Mouse (Mus musculus) heart, embryonic 16.5 days (tissue): ENCODE measurements around the gene Samd13. TPM values are rescaled to one million over a fixed set of nuclear protein-coding genes. Genes with fewer than 3 reads are reported as not detected.

Experiments used
- ATAC-seq: fragments of 200-750 bp; cut with Nextera tagmentation; replicated peaks from 2 replicates; pipeline ENCODE4 v1.8.0; 2017; ENCODE audit warnings: moderate number of reproducible peaks; ENCODE audit not compliant: insufficient read depth, low FRiP score; ENCODE audit errors: extremely low read depth
- H3K27ac ChIP-seq: fragments of 300-500 bp; sonication (generic); 2 replicates; pipeline ENCODE4 v1.5.1; 2014; ENCODE audit warnings: mild to moderate bottlenecking, low read length, control low read depth, moderate library complexity
- H3K27me3 ChIP-seq: fragments of 300-500 bp; sonication (generic); 2 replicates; pipeline ENCODE4 v1.6.1; 2014; ENCODE audit warnings: low read length, mixed read lengths; ENCODE audit not compliant: control insufficient read depth, insufficient read depth
- H3K36me3 ChIP-seq: fragments of 300-500 bp; sonication (generic); 2 replicates; pipeline ENCODE4 v1.6.1; 2014; ENCODE audit not compliant: control insufficient read depth, insufficient read depth
- H3K4me1 ChIP-seq: fragments of 300-500 bp; sonication (generic); 2 replicates; pipeline ENCODE4 v1.6.1; 2014; ENCODE audit warnings: low read length, mixed read lengths; ENCODE audit not compliant: control insufficient read depth, insufficient read depth
- H3K4me2 ChIP-seq: fragments of 300-500 bp; sonication (generic); 2 replicates; pipeline ENCODE4 v1.6.1; 2014; ENCODE audit warnings: low read depth, mild to moderate bottlenecking, control low read depth, low read length
- H3K4me3 ChIP-seq: fragments of 300-500 bp; sonication (generic); 2 replicates; pipeline ENCODE4 v1.5.1; 2014; ENCODE audit warnings: mild to moderate bottlenecking, control low read depth, low read length
- H3K9ac ChIP-seq: fragments of 300-500 bp; sonication (generic); 2 replicates; pipeline ENCODE4 v1.6.1; 2014; ENCODE audit warnings: low read length, control low read depth
- H3K9me3 ChIP-seq: fragments of 300-500 bp; sonication (generic); replicated peaks from 2 replicates; pipeline ENCODE4 v1.6.1; 2016; ENCODE audit warnings: low read length; ENCODE audit not compliant: control insufficient read depth
- WGBS: fragments of 180-500 bp; shearing (Covaris S2); extraction: QIAGEN DNeasy Blood & Tissue Kit; methylation state at CpG from one replicate; pipeline ENCODE4 v1.1.7; 2014; 5-methylcytosine and 5-hydroxymethylcytosine counted together
- polyA plus RNA-seq: library from polyadenylated mRNA; unstranded; fragments of >200 nt; fragmentation: Nextera tagmentation; extraction: Ambion mirVana; gene quantifications from 2 replicates; pipeline ENCODE4 v1.2.1, GENCODE M21; 2015

The Samd13 gene
- polyA plus RNA-seq, 1 experiment from 2014 or later, result 2.4 TPM

DNA sequence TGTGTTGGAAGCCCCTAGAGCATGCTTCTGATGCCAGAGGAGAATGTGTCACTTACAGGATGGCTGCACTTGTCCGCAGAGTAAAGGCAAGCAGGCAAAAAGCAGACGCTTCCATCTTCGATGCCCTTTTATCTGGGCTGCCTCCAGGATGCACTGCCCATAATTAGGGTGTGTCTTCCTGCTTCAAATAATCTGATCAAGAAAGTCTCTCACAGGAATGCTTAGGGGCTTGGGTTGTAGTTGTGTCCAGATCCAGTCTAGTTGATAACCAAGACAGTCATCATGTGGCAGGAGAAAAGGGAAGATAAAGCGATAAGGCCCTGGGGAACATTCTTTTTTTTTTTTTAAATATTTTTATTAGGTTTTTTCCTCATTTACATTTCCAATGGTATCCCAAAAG lies 69.9 kb downstream of the Samd13 start, which contains the start of gene Dnase2b:
Gene Dnase2b, minus strand, starts transcription at position 101 of the 400 bp plus-strand sequence.
- Histone ChIP-seq H3K4me1 (peaks cover 4% of the 10 kb centered on the region; the same call in 1 of the 2 replicates), H3K9ac (no peak within 1 kb of the TSS), H3K9me3 (no peaks in the 10 kb centered on the region), H3K4me3 (no peak within 1 kb of the TSS), H3K36me3 (no peaks in the 10 kb centered on the region), H3K27ac (no peak within 1 kb of the TSS), H3K27me3 (no peaks in the 10 kb centered on the region), H3K4me2 (no peak within 1 kb of the TSS)
- WGBS, result 90% methylated on average over 4 of the region's 4 CpGs
- ATAC-seq, result no peak

DNA sequence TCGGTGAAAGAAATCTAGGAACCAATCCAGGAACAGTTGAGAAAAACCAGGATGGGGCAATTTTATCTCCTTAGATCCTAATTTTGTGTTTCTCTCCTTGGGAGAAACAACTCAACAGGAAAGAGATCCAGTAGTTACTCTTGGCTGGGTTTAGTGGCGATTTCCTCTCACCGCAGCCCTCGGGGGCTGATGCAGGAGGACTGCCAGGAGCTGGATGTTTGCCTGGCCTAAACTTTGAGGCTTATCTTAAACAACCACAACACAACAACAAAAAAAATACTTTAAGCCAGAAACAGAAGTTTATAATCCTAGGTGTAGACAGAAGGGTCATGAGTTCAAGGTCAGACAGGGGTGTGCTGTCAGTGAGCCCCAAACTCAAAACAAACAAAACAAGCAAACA lies 73.6 kb downstream of the Samd13 start:
- H3K4me3 ChIP-seq, result no peak overlapping the region
- no peaks in the 10 kb centered on the region for H3K36me3 ChIP-seq
- H3K27ac ChIP-seq, result no peak overlapping the region
- WGBS, result 57% methylated on average over 4 of the region's 4 CpGs
- H3K9ac ChIP-seq, result no peak overlapping the region
- no peaks in the 10 kb centered on the region for H3K4me1 ChIP-seq
- no peaks in the 10 kb centered on the region for H3K27me3 ChIP-seq
- H3K9me3 ChIP-seq, result no peaks in the 10 kb centered on the region
- ATAC-seq, result no peak
- H3K4me2 ChIP-seq, result no peak overlapping the region

DNA sequence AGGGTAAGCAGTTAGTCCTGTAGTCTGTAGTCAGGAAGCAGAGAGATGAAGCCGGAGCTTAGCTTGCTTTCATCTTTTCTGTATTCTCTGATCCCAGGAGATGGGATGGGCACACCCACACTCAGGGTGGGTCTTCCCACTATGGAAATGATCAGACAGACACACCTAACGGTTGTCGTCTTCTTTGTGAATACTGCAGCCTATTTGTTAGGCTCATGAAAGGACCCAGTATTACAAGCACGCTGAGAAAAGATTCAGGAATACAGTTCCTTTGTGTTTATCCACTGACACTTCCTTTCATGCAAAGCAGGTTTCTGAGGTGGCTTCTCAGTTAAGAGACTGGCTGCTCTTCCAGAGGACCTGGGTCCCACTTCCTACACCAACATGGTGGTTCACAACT lies 74.1 kb downstream of the Samd13 start:
- 78% methylated on average over 4 of the region's 4 CpGs for WGBS
- no peaks in the 10 kb centered on the region for H3K36me3 ChIP-seq
- no peak overlapping the region for H3K9ac ChIP-seq
- H3K9me3 ChIP-seq, result no peaks in the 10 kb centered on the region
- H3K27ac ChIP-seq, result no peak overlapping the region
- no peaks in the 10 kb centered on the region for H3K27me3 ChIP-seq
- no peak overlapping the region for H3K4me3 ChIP-seq
- no peak for ATAC-seq
- H3K4me1 ChIP-seq, result no peaks in the 10 kb centered on the region
- H3K4me2 ChIP-seq, result no peak overlapping the region

DNA sequence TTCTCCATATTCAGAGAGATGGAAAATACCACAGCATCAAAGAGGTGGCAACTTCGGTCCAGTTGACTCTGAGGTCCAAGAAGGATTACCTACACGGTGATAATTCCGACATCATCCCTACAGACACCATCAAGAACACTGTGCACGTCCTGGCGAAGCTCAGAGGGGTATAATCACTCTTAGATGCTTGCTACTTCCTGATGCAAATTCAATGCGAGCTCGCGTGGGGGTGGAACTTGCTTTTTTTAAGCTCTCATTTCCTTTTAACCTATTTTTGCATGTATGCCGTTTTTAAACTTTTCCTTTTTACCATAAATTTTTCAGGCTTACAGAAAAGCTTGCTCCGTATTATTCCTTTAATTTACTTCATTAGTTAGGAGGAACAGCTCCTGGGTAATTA lies 75.1 kb downstream of the Samd13 start:
- no peaks in the 10 kb centered on the region for H3K9me3 ChIP-seq
- ATAC-seq, result no peak
- H3K9ac ChIP-seq, result no peak overlapping the region
- H3K36me3 ChIP-seq, result no peaks in the 10 kb centered on the region
- no peak overlapping the region for H3K27ac ChIP-seq
- WGBS, result 74% methylated on average over 10 of the region's 10 CpGs
- no peak overlapping the region for H3K4me2 ChIP-seq
- no peaks in the 10 kb centered on the region for H3K27me3 ChIP-seq
- no peaks in the 10 kb centered on the region for H3K4me1 ChIP-seq
- no peak overlapping the region for H3K4me3 ChIP-seq

DNA sequence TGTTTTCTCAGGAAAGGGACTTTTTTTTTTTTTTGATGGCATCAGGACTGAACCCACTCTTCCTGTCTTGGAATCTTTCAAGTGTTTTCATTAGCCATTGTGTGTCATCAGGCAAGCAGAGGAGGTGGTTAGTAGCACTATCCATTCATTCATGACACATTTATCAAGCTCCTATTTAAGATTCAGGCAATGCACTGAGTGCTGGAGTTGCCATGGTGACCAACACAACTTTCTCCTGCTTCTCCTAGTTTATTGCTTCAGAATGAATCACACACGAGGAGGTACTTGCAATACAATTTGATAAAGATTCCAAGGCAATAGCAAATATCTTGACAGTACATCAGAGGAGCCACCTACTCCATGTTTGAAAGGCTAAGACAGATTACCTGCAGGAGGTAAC lies 78.0 kb downstream of the Samd13 start:
- H3K4me2 ChIP-seq, result no peak overlapping the region
- peaks cover 2% of the 10 kb centered on the region; the same call in 1 of the 2 replicates for H3K4me1 ChIP-seq
- no peak overlapping the region for H3K4me3 ChIP-seq
- ATAC-seq, result no peak
- H3K9ac ChIP-seq, result no peak overlapping the region
- H3K27ac ChIP-seq, result no peak overlapping the region
- H3K36me3 ChIP-seq, result no peaks in the 10 kb centered on the region
- no peaks in the 10 kb centered on the region for H3K27me3 ChIP-seq
- no peaks in the 10 kb centered on the region for H3K9me3 ChIP-seq
- WGBS, result 38% methylated on average over 1 of the region's 1 CpGs

DNA sequence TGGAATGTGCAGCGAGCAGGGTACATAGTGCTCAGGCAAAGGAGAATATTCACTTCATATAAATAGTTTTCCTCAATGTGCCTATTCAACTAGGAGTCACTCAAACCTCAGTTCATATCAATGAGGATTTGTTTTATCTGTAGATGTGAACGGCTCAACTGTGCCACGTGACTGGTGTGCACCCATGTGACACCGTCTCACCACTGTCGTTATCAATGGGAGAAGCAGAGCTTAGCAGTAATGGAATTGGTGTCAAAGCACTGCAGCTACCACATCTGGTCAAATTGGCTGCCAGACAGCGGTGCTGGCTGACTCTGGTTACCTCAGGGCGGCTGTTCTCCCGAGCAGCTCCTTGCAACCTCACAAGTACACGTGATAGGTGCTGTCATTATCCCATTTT lies 80.7 kb downstream of the Samd13 start:
- Histone ChIP-seq H3K36me3 (no peaks in the 10 kb centered on the region), H3K4me3 (no peak overlapping the region), H3K9ac (no peak overlapping the region), H3K4me1 (peaks cover 19% of the 10 kb centered on the region), H3K27me3 (no peaks in the 10 kb centered on the region), H3K9me3 (no peaks in the 10 kb centered on the region), H3K27ac (no peak overlapping the region), H3K4me2 (no peak overlapping the region)
- ATAC-seq, result no peak
- WGBS, result 55% methylated on average over 9 of the region's 9 CpGs

DNA sequence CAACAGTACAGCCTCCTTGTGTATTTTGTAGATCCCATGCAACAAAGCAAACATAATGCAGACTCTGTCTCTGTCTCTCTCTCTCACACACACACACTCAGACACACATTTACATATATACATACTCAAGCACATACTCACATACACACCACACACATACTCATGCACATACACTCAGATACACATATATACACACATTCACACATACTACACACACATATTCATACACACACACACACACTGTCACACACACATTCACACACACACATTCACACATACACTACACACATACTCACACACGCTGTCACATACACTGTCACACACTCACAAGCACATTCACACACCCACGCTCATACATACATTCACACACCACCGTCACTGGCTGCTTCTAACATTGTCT lies 82.9 kb downstream of the Samd13 start:
- WGBS, result 91% methylated on average over 3 of the region's 3 CpGs
- Histone ChIP-seq H3K36me3 (no peaks in the 10 kb centered on the region), H3K27ac (no peak overlapping the region), H3K27me3 (no peaks in the 10 kb centered on the region), H3K4me1 (peaks cover 19% of the 10 kb centered on the region), H3K4me3 (no peak overlapping the region), H3K9ac (no peak overlapping the region), H3K9me3 (no peaks in the 10 kb centered on the region), H3K4me2 (no peak overlapping the region)
- no peak for ATAC-seq

DNA sequence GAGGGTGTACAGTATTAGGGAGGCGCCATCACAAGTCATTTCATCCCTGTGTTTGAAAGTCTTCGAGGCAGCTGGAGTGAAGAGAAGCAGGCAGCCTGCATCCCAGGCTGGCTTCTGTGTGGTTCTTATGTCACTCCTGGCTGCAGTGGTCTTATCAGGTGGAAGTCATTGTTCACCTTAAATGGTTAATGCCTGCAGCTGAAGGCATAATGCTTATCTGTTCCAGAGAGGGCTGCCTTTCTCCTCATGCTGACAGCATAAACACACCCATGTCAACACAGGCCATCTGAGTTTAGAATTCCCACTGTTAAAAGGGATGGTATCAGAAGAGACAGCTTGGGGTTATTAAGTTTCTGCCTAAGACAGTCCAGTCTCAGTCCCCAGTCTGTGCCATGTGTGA lies 84.2 kb downstream of the Samd13 start:
- Histone ChIP-seq H3K4me3 (no peak overlapping the region), H3K27ac (peak overlapping the region; percentile 43; the same call in 1 of the 2 replicates), H3K4me2 (no peak overlapping the region), H3K36me3 (no peaks in the 10 kb centered on the region), H3K9me3 (no peaks in the 10 kb centered on the region), H3K27me3 (no peaks in the 10 kb centered on the region), H3K4me1 (peaks cover 19% of the 10 kb centered on the region), H3K9ac (no peak overlapping the region)
- WGBS, result 39% methylated on average over 2 of the region's 2 CpGs
- ATAC-seq, result peak; percentile 66; the same call in 1 of the 2 replicates

DNA sequence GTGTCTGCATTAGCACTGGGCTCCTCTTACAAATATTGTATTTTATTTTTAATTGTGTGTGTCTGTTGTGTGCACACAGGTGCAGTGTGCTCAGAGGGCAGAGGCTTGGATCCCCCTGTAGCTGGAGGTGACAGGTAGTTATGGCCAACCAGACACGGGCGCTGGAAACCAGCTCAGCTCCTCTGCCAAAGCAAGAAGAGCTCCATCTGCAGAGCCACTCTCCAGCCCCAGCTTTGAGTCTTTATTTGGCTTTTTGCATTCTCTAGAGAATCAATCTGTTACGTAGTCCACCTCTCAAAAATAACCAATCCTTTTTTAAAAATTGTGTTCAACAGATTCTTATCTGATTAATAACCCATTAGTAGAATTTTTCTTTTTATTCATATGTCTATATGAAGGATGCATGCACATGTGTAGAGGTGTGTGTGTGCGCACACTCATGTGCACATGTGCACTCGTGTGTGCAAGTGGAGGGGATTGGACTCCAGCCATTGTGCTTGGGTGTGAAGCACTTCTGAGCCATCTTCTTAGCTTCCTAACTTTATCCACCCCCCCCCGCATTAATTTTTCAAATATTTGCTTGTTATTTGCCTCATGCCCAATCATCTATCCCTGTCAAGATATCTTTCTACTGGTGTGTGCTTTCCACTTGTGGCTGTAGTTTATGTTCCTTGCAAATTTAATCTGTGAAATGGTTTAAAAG lies 86.0 kb downstream of the Samd13 start:
- WGBS, result 80% methylated on average over 6 of the region's 6 CpGs
- Histone ChIP-seq H3K9ac (no peak overlapping the region), H3K4me1 (peaks cover 18% of the 10 kb centered on the region), H3K4me3 (no peak overlapping the region), H3K4me2 (no peak overlapping the region), H3K9me3 (no peaks in the 10 kb centered on the region), H3K27ac (no peak overlapping the region), H3K27me3 (no peaks in the 10 kb centered on the region), H3K36me3 (no peaks in the 10 kb centered on the region)
- ATAC-seq, result no peak
